Mouse (Mus musculus) neural tube, embryonic 15.5 days (tissue): ENCODE measurements around the gene Cdc34. TPM values are rescaled to one million over a fixed set of nuclear protein-coding genes. Genes with fewer than 3 reads are reported as not detected.

Experiments
- ATAC-seq: fragments of 200-750 bp; cut with Nextera tagmentation; 2 replicates; pipeline ENCODE4 v1.8.0; 2017; ENCODE audit warnings: mild to moderate bottlenecking, moderate TSS enrichment, moderate library complexity; ENCODE audit not compliant: low FRiP score
- H3K27ac ChIP-seq: fragments of 300-500 bp; sonication (generic); replicated peaks from 2 replicates; pipeline ENCODE4 v1.5.1; 2015; ENCODE audit warnings: mild to moderate bottlenecking, inconsistent platforms
- H3K27me3 ChIP-seq: fragments of 300-500 bp; sonication (generic); replicated peaks from 2 replicates; pipeline ENCODE4 v1.6.1; 2015; ENCODE audit warnings: inconsistent platforms
- H3K36me3 ChIP-seq: fragments of 300-500 bp; sonication (generic); 2 replicates; pipeline ENCODE4 v1.6.1; 2015; ENCODE audit warnings: inconsistent platforms
- H3K4me1 ChIP-seq: fragments of 300-500 bp; sonication (generic); 2 replicates; pipeline ENCODE4 v1.6.1; 2015; ENCODE audit warnings: inconsistent platforms
- H3K4me2 ChIP-seq: fragments of 300-500 bp; sonication (generic); 2 replicates; pipeline ENCODE4 v1.6.1; 2015; ENCODE audit warnings: inconsistent platforms, mild to moderate bottlenecking, moderate library complexity
- H3K4me3 ChIP-seq: fragments of 300-500 bp; sonication (generic); replicated peaks from 2 replicates; pipeline ENCODE4 v1.5.1; 2015; ENCODE audit warnings: mild to moderate bottlenecking, inconsistent platforms
- H3K9ac ChIP-seq: fragments of 300-500 bp; sonication (generic); replicated peaks from 2 replicates; pipeline ENCODE4 v1.6.1; 2015; ENCODE audit warnings: mild to moderate bottlenecking, inconsistent platforms
- H3K9me3 ChIP-seq: fragments of 300-500 bp; sonication (generic); replicated peaks from 2 replicates; pipeline ENCODE4 v1.6.1; 2016; ENCODE audit warnings: inconsistent platforms
- WGBS: fragments of 180-500 bp; shearing (Covaris S2); methylation state at CpG from one replicate; pipeline ENCODE4 v1.1.7; 2015; ENCODE audit warnings: mixed read lengths; 5-methylcytosine and 5-hydroxymethylcytosine counted together
- polyA plus RNA-seq: library from polyadenylated mRNA; unstranded; fragments of >200 nt; fragmentation: Nextera tagmentation; extraction: Ambion mirVana; gene quantifications from 2 replicates; pipeline ENCODE4 v1.2.1, GENCODE M21; 2015

The Cdc34 gene
- polyA plus RNA-seq, 1 experiment from 2014 or later, result 83.0 TPM

- H3K27me3 ChIP-seq, result no peaks in the 10 kb centered on the region
- WGBS, result 79% methylated on average over 4 of the region's 4 CpGs
- no peak within 1 kb of the TSS for H3K9ac ChIP-seq
- no peak for ATAC-seq
- no peak within 1 kb of the TSS for H3K4me2 ChIP-seq
- peaks cover 7% of the 10 kb centered on the region for H3K4me1 ChIP-seq
- H3K4me3 ChIP-seq, result no peak within 1 kb of the TSS
- peaks cover 48% of the 10 kb centered on the region for H3K36me3 ChIP-seq
- no peak within 1 kb of the TSS for H3K27ac ChIP-seq
- no peaks in the 10 kb centered on the region for H3K9me3 ChIP-seq
Observed at GRCm38 (mm10) chr10:79688720-79689119, 6.7 kb downstream of the Cdc34 start, which contains the start of gene Gzmm. Gene Gzmm (plus strand): TSS chr10:79689020.

DNA sequence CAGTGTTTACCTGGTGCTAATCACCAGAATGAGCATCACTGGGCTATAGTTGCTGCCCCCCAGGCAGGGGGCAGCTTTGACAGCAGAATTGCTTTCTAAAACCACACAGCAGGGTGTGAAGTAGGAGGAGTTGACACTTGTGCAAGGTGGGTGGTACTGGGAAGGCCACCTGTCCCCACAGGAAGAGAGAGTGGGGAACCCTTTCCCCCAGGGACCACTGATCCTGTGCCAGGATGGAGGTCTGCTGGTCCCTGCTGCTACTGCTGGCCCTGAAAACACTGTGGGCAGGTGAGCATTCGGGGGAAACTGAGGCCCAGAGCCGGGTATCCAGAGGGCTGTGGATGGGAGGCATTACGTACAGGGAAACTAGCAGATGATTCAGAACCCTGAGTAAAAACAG is 7.2 kb downstream of the Cdc34 start:
- H3K9ac ChIP-seq, result no peak overlapping the region
- H3K4me1 ChIP-seq, result peaks cover 2% of the 10 kb centered on the region
- no peaks in the 10 kb centered on the region for H3K9me3 ChIP-seq
- H3K27ac ChIP-seq, result no peak overlapping the region
- H3K4me3 ChIP-seq, result no peak overlapping the region
- H3K36me3 ChIP-seq, result peaks cover 48% of the 10 kb centered on the region
- no peak for ATAC-seq
- no peak overlapping the region for H3K4me2 ChIP-seq
- H3K27me3 ChIP-seq, result no peaks in the 10 kb centered on the region
- 94% methylated on average over 3 of the region's 3 CpGs for WGBS

DNA sequence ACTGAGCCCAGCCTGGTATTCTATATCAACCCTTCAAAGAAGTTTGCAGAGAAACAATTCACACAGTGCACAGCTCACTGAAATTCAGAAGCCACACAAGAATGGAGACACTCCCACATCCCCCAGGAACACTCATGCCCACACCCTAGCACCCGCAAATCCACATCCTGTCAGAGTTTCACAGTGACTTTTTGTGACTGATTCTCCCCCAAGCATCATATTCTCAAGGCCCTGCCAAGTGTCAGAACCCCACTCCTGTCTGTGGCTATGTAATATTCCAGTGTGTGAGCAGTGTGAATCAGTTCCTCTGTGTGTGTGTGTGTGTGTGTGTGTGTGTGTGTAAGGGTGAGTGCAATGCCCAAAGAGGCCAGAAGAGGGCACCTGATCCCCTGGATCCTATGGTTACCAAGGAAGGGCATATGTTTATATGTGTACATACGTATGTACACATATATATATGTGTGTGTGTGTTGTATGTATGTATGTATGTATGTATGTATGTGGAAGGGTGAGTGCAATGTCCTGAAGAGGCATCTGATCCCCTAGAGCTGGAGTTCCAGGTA is 10.1 kb downstream of the Cdc34 start:
- Histone ChIP-seq H3K36me3 (peaks cover 24% of the 10 kb centered on the region), H3K27me3 (no peaks in the 10 kb centered on the region), H3K9me3 (no peaks in the 10 kb centered on the region), H3K27ac (no peak overlapping the region), H3K9ac (no peak overlapping the region), H3K4me3 (no peak overlapping the region), H3K4me1 (peaks cover 15% of the 10 kb centered on the region; the same call in 1 of the 2 replicates), H3K4me2 (no peak overlapping the region)
- WGBS, result 95% methylated on average over 2 of the region's 2 CpGs
- ATAC-seq, result no peak

- peaks cover 7% of the 10 kb centered on the region for H3K36me3 ChIP-seq
- no peak overlapping the region for H3K4me3 ChIP-seq
- no peaks in the 10 kb centered on the region for H3K27me3 ChIP-seq
- WGBS, result 77% methylated on average over 12 of the region's 12 CpGs
- no peak overlapping the region for H3K27ac ChIP-seq
- ATAC-seq, result no peak
- no peak overlapping the region for H3K9ac ChIP-seq
- H3K4me2 ChIP-seq, result no peak overlapping the region
- peaks cover 15% of the 10 kb centered on the region; the same call in 1 of the 2 replicates for H3K4me1 ChIP-seq
- H3K9me3 ChIP-seq, result no peaks in the 10 kb centered on the region
Observed at GRCm38 (mm10) chr10:79693580-79694378, 11.8 kb downstream of the Cdc34 start.

DNA sequence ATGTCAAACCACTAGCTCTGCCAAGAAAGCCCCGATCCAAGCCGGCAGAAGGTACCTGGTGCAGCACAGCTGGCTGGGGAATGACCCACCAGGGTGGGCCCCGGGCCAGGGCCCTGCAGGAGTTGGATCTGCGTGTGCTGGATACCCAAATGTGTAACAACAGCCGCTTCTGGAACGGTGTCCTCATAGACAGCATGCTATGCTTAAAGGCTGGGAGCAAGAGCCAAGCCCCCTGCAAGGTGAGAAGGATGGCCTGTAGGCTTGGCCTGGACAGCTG is 12.3 kb downstream of the Cdc34 start:
- ATAC-seq, result no peak

GRCm38 (mm10) chr10:79695231-79696128 is 13.5 kb downstream of the Cdc34 start:
- 65% methylated on average over 13 of the region's 13 CpGs for WGBS
- Histone ChIP-seq H3K9ac (no peak overlapping the region), H3K4me1 (peaks cover 15% of the 10 kb centered on the region; the same call in 1 of the 2 replicates), H3K36me3 (no peaks in the 10 kb centered on the region), H3K4me3 (no peak overlapping the region), H3K27me3 (no peaks in the 10 kb centered on the region), H3K4me2 (no peak overlapping the region), H3K27ac (peak overlapping the region; percentile 51), H3K9me3 (no peaks in the 10 kb centered on the region)
- no peak; the same call in 1 of the 2 replicates for ATAC-seq

More for the DNA sequence above, 12.3 kb downstream of the Cdc34 start:
- H3K9me3 ChIP-seq, result no peaks in the 10 kb centered on the region
- no peaks in the 10 kb centered on the region for H3K27me3 ChIP-seq
- H3K4me2 ChIP-seq, result no peak overlapping the region
- H3K36me3 ChIP-seq, result peaks cover 1% of the 10 kb centered on the region; the same call in 1 of the 2 replicates
- H3K4me3 ChIP-seq, result no peak overlapping the region
- H3K4me1 ChIP-seq, result peaks cover 15% of the 10 kb centered on the region; the same call in 1 of the 2 replicates
- 86% methylated on average over 6 of the region's 6 CpGs for WGBS
- H3K9ac ChIP-seq, result no peak overlapping the region
- H3K27ac ChIP-seq, result no peak overlapping the region

DNA sequence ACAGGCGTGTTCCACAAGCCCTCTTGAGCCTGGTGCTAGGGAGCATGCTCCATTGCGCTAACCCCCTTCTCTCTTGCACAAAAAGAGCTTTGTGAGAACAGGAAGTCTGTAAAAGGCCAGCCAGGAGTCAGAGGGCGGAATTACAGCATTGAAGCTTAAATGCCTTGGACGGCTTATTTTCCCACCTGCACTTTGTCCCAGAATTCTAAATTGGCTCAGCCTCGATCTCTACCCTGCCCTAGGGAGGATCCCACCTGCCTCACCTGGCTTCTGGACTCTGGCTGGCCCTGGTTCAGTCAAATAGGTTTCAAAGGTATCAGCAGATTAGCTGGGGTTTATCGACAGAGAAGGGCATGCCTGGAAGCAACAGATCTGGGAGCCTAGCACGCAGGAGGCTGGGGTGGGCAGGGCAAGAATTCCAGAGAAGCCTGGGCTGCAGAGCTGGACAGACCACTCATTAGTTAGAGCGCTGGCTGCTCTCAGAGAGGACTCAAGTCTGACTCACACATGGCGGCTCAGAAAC is 14.2 kb downstream of the Cdc34 start:
- Histone ChIP-seq H3K27ac (peak overlapping the region; percentile 51), H3K4me2 (no peak overlapping the region), H3K36me3 (no peaks in the 10 kb centered on the region), H3K4me3 (no peak overlapping the region), H3K9ac (no peak overlapping the region; the same call in 1 of the 2 replicates), H3K4me1 (peaks cover 17% of the 10 kb centered on the region; the same call in 1 of the 2 replicates), H3K9me3 (no peaks in the 10 kb centered on the region), H3K27me3 (no peaks in the 10 kb centered on the region)
- 67% methylated on average over 9 of the region's 9 CpGs for WGBS
- no peak for ATAC-seq

- no peak for ATAC-seq
- WGBS, result 72% methylated on average over 6 of the region's 6 CpGs
- Histone ChIP-seq H3K9ac (no peak overlapping the region), H3K36me3 (no peaks in the 10 kb centered on the region), H3K4me3 (no peak overlapping the region), H3K27me3 (no peaks in the 10 kb centered on the region), H3K9me3 (no peaks in the 10 kb centered on the region), H3K27ac (no peak overlapping the region), H3K4me1 (peaks cover 17% of the 10 kb centered on the region; the same call in 1 of the 2 replicates), H3K4me2 (no peak overlapping the region)
Observed at GRCm38 (mm10) chr10:79697916-79698315, 15.9 kb downstream of the Cdc34 start.

GRCm38 (mm10) chr10:79698459-79698858 is 16.5 kb downstream of the Cdc34 start:
- Histone ChIP-seq H3K9ac (no peak overlapping the region), H3K4me2 (no peak overlapping the region), H3K36me3 (no peaks in the 10 kb centered on the region), H3K27ac (no peak overlapping the region), H3K4me3 (no peak overlapping the region), H3K4me1 (peaks cover 17% of the 10 kb centered on the region; the same call in 1 of the 2 replicates), H3K27me3 (no peaks in the 10 kb centered on the region), H3K9me3 (no peaks in the 10 kb centered on the region)
- WGBS, result 94% methylated on average over 6 of the region's 6 CpGs
- no peak for ATAC-seq

DNA sequence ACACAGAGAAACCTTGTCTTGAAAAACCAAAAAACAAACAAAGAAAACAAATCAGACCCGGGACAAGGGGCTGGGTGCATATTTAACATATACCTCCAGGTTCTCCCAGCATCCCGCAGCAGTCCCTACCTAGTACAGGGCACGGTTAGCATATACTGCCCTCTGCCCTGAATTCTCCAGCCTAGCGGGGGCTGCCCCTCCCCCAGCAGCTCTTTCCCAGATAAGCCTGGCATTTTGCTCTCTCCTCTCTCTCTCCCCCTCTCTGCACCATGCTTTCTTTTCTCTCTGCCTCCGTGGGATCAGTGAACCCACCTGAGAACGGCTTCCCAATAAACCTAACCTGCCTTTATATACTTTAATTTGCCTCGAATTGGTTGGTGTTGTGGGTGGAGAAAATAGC is 18.7 kb downstream of the Cdc34 start:
- Histone ChIP-seq H3K4me2 (no peak overlapping the region), H3K27me3 (no peaks in the 10 kb centered on the region), H3K4me1 (peaks cover 17% of the 10 kb centered on the region), H3K36me3 (no peaks in the 10 kb centered on the region), H3K4me3 (no peak overlapping the region), H3K9me3 (no peaks in the 10 kb centered on the region), H3K27ac (0 out of 2 replicates have a peak overlapping the region, but pooled peaks have one; percentile 30), H3K9ac (no peak overlapping the region)
- 56% methylated on average over 7 of the region's 7 CpGs for WGBS
- ATAC-seq, result no peak

DNA sequence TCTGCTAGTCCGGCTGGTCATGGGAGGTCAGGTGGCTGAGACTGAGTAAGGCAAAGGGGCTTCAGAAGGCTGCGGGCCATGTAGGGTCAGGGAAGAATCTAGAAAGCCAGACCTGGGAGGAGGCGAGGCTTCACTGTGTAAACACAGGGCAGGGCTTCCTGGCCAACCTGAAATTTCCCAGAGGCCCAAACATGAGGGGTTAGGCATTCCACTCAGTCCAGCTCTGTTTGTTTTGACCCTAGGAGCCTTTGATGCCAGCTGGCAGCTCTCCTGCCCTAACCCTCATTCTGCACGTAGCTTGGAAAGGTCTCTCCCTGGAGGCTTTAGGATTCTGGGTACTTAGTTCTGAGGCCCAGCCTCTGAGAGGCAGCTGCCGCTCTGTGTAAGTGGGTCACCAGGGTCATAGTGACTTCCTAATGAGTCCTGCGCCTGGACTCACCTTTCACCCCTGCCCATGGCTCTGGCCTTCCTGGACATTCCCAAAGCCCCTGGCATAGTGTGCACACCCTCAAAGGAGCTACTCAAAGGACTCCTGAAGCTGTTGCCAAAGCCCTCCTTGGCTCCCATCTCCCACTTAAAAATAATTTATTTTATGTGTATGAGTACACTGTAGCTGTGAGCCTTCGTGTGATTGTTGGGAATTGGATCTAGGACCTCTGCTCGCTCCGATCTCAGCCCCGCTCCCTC is 19.6 kb downstream of the Cdc34 start:
- Histone ChIP-seq H3K4me3 (no peak overlapping the region), H3K27me3 (no peaks in the 10 kb centered on the region), H3K27ac (0 out of 2 replicates have a peak overlapping the region, but pooled peaks have one; percentile 30), H3K9me3 (no peaks in the 10 kb centered on the region), H3K36me3 (no peaks in the 10 kb centered on the region), H3K4me2 (no peak overlapping the region), H3K9ac (no peak overlapping the region), H3K4me1 (peaks cover 21% of the 10 kb centered on the region)
- WGBS, result 65% methylated on average over 10 of the region's 10 CpGs
- ATAC-seq, result no peak
